Mouse (Mus musculus) forebrain, embryonic 14.5 days (tissue): ENCODE measurements at regions not wholly inside any gene's neighbourhood (a gene's known extent, or its start where the extent isn't known, plus 50 kb on each side); places are given as distances from the start of the nearest gene placed in this dataset.

Experiments used
- ATAC-seq: fragments of 200-750 bp; cut with Nextera tagmentation; 2 replicates; pipeline ENCODE4 v1.8.0; 2017; ENCODE audit warnings: mild to moderate bottlenecking, moderate library complexity
- DNase-seq: peaks from one replicate; pipeline ENCODE4 v3.0.0-alpha.2; 2015; ENCODE audit warnings: low spot score
- H3K27ac ChIP-seq: fragments of 300-500 bp; sonication (generic); 2 replicates; pipeline ENCODE4 v1.5.1; 2014; ENCODE audit warnings: low read depth, mild to moderate bottlenecking, control low read depth, low read length, moderate library complexity
- H3K27me3 ChIP-seq: fragments of 300-500 bp; sonication (generic); replicated peaks from 2 replicates; pipeline ENCODE4 v1.6.1; 2014; ENCODE audit warnings: low read length, control low read depth, mixed read lengths; ENCODE audit not compliant: control insufficient read depth, insufficient read depth
- H3K36me3 ChIP-seq: fragments of 300-500 bp; sonication (generic); 2 replicates; pipeline ENCODE4 v1.6.1; 2014; ENCODE audit warnings: low read length, control low read depth; ENCODE audit not compliant: control insufficient read depth, insufficient read depth
- H3K4me1 ChIP-seq: fragments of 300-500 bp; sonication (generic); 2 replicates; pipeline ENCODE4 v1.6.1; 2014; ENCODE audit warnings: antibody characterized with exemption, low read length, control low read depth; ENCODE audit not compliant: control insufficient read depth, insufficient read depth
- H3K4me2 ChIP-seq: fragments of 300-500 bp; sonication (generic); 2 replicates; pipeline ENCODE4 v1.6.1; 2014; ENCODE audit warnings: mild to moderate bottlenecking, control low read depth, low read length
- H3K4me3 ChIP-seq: fragments of 300-500 bp; sonication (generic); 2 replicates; pipeline ENCODE4 v1.5.1; 2014; ENCODE audit warnings: low read depth, low read length, control low read depth
- H3K9ac ChIP-seq: fragments of 300-500 bp; sonication (generic); 2 replicates; pipeline ENCODE4 v1.6.1; 2014; ENCODE audit warnings: mild to moderate bottlenecking, low read length, control low read depth, moderate library complexity
- H3K9me3 ChIP-seq: fragments of 300-500 bp; sonication (generic); replicated peaks from 2 replicates; pipeline ENCODE4 v1.6.1; 2016; ENCODE audit warnings: low read length, control low read depth, mixed read lengths; ENCODE audit not compliant: control insufficient read depth
- WGBS: fragments of 180-500 bp; shearing (Covaris S2); extraction: QIAGEN DNeasy Blood & Tissue Kit; methylation state at CpG from one replicate; pipeline ENCODE4 v1.1.7; 2014; 5-methylcytosine and 5-hydroxymethylcytosine counted together

- Histone ChIP-seq H3K27ac (no peak overlapping the region), H3K27me3 (no peaks in the 10 kb centered on the region), H3K9ac (no peak overlapping the region), H3K36me3 (no peaks in the 10 kb centered on the region), H3K4me3 (no peak overlapping the region), H3K9me3 (no peaks in the 10 kb centered on the region), H3K4me1 (peaks cover 8% of the 10 kb centered on the region), H3K4me2 (no peak overlapping the region)
- ATAC-seq (no peak), DNase-seq (no peak)
- 82% methylated on average over 16 of the region's 16 CpGs for WGBS
Observed at GRCm38 (mm10) chr1:90275786-90276520, 72.2 kb downstream of the Ackr3 start.

- Histone ChIP-seq H3K4me3 (no peak overlapping the region), H3K9me3 (no peaks in the 10 kb centered on the region), H3K27me3 (no peaks in the 10 kb centered on the region), H3K4me2 (no peak overlapping the region), H3K36me3 (no peaks in the 10 kb centered on the region), H3K9ac (no peak overlapping the region), H3K27ac (no peak overlapping the region), H3K4me1 (peaks cover 8% of the 10 kb centered on the region)
- WGBS, result 87% methylated on average over 18 of the region's 18 CpGs
- no peak for DNase-seq
- ATAC-seq, result no peak
Observed at GRCm38 (mm10) chr1:90277486-90278255, 73.9 kb downstream of the Ackr3 start.

- no peaks in the 10 kb centered on the region for H3K27me3 ChIP-seq
- ATAC-seq, result no peak
- no peak overlapping the region for H3K4me2 ChIP-seq
- H3K27ac ChIP-seq, result no peak overlapping the region; the same call in 1 of the 2 replicates
- WGBS, result 42% methylated on average over 20 of the region's 20 CpGs
- no peak overlapping the region for H3K9ac ChIP-seq
- no peaks in the 10 kb centered on the region for H3K9me3 ChIP-seq
- H3K36me3 ChIP-seq, result no peaks in the 10 kb centered on the region
- H3K4me1 ChIP-seq, result peaks cover 17% of the 10 kb centered on the region
- no peak overlapping the region for H3K4me3 ChIP-seq
- peak; percentile 81 for DNase-seq
Observed at GRCm38 (mm10) chr1:90279066-90279839, 75.5 kb downstream of the Ackr3 start.

- Histone ChIP-seq H3K4me1 (peaks cover 26% of the 10 kb centered on the region), H3K27me3 (no peaks in the 10 kb centered on the region), H3K9ac (no peak overlapping the region), H3K4me3 (no peak overlapping the region), H3K9me3 (no peaks in the 10 kb centered on the region), H3K4me2 (no peak overlapping the region), H3K36me3 (no peaks in the 10 kb centered on the region), H3K27ac (no peak overlapping the region)
- DNase-seq, result no peak
- ATAC-seq, result no peak
- 82% methylated on average over 8 of the region's 8 CpGs for whole genome bisulfite sequencing
Observed at GRCm38 (mm10) chr1:90280227-90280626, 76.4 kb downstream of the Ackr3 start.

- peaks cover 33% of the 10 kb centered on the region for H3K4me1 ChIP-seq
- no peak for DNase-seq
- no peak overlapping the region for H3K27ac ChIP-seq
- no peaks in the 10 kb centered on the region for H3K27me3 ChIP-seq
- H3K9me3 ChIP-seq, result no peaks in the 10 kb centered on the region
- no peak overlapping the region for H3K4me3 ChIP-seq
- H3K4me2 ChIP-seq, result no peak overlapping the region
- no peak for ATAC-seq
- WGBS, result 92% methylated on average over 1 of the region's 1 CpGs
- no peak overlapping the region for H3K9ac ChIP-seq
- H3K36me3 ChIP-seq, result no peaks in the 10 kb centered on the region
Observed at GRCm38 (mm10) chr1:90281255-90281654, 77.5 kb downstream of the Ackr3 start.

- no peak for ATAC-seq
- Histone ChIP-seq H3K36me3 (no peaks in the 10 kb centered on the region), H3K4me3 (no peak overlapping the region), H3K4me2 (no peak overlapping the region), H3K27ac (no peak overlapping the region), H3K4me1 (peaks cover 33% of the 10 kb centered on the region), H3K9me3 (no peaks in the 10 kb centered on the region), H3K9ac (no peak overlapping the region), H3K27me3 (no peaks in the 10 kb centered on the region)
- WGBS, result 97% methylated on average over 6 of the region's 6 CpGs
- DNase-seq, result no peak
Observed at GRCm38 (mm10) chr1:90281956-90282355, 78.2 kb downstream of the Ackr3 start.

- H3K27ac ChIP-seq, result no peak overlapping the region
- no peaks in the 10 kb centered on the region for H3K27me3 ChIP-seq
- no peaks in the 10 kb centered on the region for H3K9me3 ChIP-seq
- no peak overlapping the region for H3K9ac ChIP-seq
- no peak overlapping the region for H3K4me2 ChIP-seq
- 88% methylated on average over 8 of the region's 8 CpGs for WGBS
- no peak for DNase-seq
- ATAC-seq, result no peak
- no peaks in the 10 kb centered on the region for H3K36me3 ChIP-seq
- no peak overlapping the region for H3K4me3 ChIP-seq
- peaks cover 33% of the 10 kb centered on the region for H3K4me1 ChIP-seq
Observed at GRCm38 (mm10) chr1:90282367-90282766, 78.6 kb downstream of the Ackr3 start.

GRCm38 (mm10) chr1:90283176-90283775, 79.5 kb downstream of the Ackr3 start:
- H3K4me3 ChIP-seq, result no peak overlapping the region

More at GRCm38 (mm10) chr1:90283176-90283775, 79.5 kb downstream of the Ackr3 start:
- Histone ChIP-seq H3K36me3 (no peaks in the 10 kb centered on the region), H3K4me2 (no peak overlapping the region), H3K4me1 (peaks cover 33% of the 10 kb centered on the region), H3K27ac (no peak overlapping the region; the same call in 1 of the 2 replicates), H3K9ac (no peak overlapping the region), H3K27me3 (no peaks in the 10 kb centered on the region), H3K9me3 (no peaks in the 10 kb centered on the region)
- DNase-seq, result no peak
- no peak for ATAC-seq
- WGBS, result 51% methylated on average over 11 of the region's 11 CpGs
